Mouse (Mus musculus): ENCODE results near the gene Csf1.

The Csf1 gene

GRCm38 (mm10) chr3:107703675-107704370 lies 56.4 kb downstream of the Csf1 start:
- DNase-seq (ENCODE audit: low spot score) = no peak

- DNase-seq (ENCODE audit: low spot score) = no peak
These were observed 58.4 kb downstream of the Csf1 start for GRCm38 (mm10) chr3:107701767-107702394.

- no peak for DNase-seq (ENCODE audit: low spot score)
These were observed 59.6 kb downstream of the Csf1 start for GRCm38 (mm10) chr3:107700625-107701024.

DNA sequence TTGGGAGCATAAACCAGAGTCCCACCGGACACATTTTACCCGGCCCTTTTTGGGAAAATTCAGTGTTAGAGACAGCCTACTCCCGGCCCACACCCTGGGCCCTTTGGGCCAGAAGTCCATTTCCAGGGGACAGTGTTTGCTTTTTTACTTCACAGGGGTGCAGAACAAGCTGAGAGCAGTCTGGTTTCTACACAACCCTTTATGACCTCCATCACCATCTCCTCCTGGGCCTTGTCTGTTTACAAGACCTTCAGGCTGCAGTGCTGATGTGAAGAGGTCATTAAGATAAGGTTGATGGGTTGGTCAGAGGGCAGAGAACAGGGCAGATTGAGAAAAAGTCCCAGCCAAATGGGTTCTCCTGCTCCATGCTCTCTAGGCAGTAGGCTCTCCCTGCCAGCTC lies 63.4 kb downstream of the Csf1 start:
- no peak for DNase-seq (ENCODE audit: low spot score)

GRCm38 (mm10) chr3:107695948-107696881 lies 64.1 kb downstream of the Csf1 start, which contains the start of gene Ahcyl1:
Ahcyl1 (minus strand) TSS chr3:107696560.
- DNase-seq (ENCODE audit: low spot score) = peak; percentile 90

DNA sequence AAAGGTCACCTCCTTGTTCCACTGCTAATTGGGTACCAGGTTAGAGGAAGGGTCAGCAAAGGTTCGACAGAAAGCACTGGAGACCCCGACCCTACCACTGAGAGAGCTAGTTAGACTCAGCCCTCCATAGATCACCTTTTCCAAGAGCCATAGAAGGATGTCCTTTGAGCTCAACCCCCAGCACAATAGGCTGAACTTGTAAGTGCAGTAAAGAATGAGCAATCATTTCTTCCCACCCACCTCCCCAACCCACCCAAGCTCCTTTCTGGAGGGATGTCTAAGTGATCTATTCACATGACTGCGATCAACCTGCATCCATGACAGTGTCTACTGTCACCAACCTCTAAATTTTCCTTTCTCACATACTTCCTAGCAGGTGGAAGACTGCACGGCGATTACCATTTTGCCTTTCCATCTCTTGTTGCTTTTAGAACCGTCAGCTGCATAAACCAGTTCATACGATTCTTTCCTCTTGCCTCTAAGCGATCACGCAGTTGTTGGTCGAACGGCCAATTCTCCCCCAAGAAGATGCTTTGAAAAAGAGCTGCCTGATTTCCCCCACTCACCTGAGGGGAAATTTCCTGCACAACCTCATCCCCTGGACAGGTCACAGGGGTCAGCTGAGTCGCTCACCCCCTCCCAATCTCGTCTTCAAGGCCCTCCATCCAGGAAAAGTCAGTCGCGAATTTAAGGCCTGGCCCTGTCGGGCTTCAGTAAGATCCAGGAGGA lies 64.9 kb downstream of the Csf1 start:
- no peak for DNase-seq (ENCODE audit: low spot score)

- no peak for DNase-seq (ENCODE audit: low spot score)
These were observed 65.9 kb downstream of the Csf1 start for GRCm38 (mm10) chr3:107694256-107694900.
